Mouse (Mus musculus) hematopoietic stem cell, adult 5-6 weeks (primary cell): ENCODE data around the gene Kdm5a. TPM values are rescaled to one million over a fixed set of nuclear protein-coding genes. Genes with fewer than 3 reads are reported as not detected.

Experiments used
- ATAC-seq, 2 experiments: fragments of 125-278 bp in 1 of 2; replicated peaks in 1 of 2; 2 replicates each; pipeline ENCODE4 v1.8.0; 2016 to 2017; ENCODE audit warnings: inconsistent platforms in 2 of 2, mild to moderate bottlenecking in 2 of 2, moderate number of reproducible peaks in 2 of 2, low read depth in 1 of 2, moderate TSS enrichment in 1 of 2; ENCODE audit not compliant: low FRiP score in 2 of 2, poor library complexity in 2 of 2, severe bottlenecking in 2 of 2, insufficient read depth in 1 of 2, low TSS enrichment in 1 of 2
- total RNA-seq: library from RNA; stranded (forward); fragments of 172-1452, 232-1000 nt; gene quantifications from 2 replicates; pipeline ENCODE4 v1.2.3, GENCODE M21; 2017

The Kdm5a gene
- total RNA-seq, 1 experiment from 2014 or later, result 233 TPM

DNA sequence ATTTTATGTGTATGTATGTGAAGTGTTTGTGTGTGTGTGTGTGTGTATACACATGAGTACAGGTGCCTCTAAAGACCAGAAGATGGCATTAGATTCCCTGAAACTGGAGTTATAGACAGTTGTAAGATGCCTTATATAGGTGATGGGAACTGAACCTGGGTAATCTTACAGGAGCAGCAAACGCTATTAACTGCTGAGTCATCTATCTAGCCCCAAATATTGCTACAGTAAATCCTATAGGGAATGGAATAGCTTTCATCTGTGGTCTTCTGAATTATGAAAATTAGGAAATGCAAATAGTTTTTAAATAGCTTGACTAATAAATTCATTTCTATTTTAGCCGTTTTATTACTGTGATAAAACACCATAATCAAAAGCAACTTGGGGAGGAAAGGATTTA, 28.9 kb downstream of the Kdm5a start:
- ATAC-seq, result no peak

DNA sequence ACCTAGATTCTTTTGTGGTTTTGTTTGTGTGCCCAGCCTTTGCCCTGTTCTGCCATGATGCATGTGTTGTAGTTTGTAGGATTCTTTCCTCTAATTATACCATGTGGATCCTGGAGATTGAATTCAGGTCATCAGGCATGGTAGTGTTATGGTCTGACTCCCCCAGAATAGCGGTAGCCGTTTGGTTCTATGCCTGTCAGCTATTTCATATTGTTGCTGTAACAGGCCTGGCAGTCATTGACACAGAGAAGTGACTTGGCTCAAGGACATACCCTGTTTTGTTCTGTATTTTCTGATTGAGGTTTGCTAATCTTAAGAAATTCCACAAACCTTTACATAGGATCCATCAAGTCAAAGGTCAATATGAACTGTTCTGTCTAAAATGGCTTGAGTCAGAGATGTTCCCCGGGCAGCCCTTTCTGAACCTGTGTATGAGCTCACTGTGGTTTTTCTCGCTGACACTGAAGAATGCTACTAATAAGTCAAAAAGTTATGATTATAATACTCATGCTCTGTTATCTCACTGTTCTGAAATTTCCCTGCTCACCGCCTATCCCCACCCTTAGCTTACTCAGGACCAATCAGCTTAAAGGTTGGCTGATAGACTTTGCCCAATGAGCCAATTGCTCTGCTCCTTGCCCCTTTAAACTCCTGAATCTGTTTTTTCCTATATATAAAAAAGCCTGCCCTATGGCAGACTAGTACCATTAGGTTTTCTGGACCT, 31.9 kb downstream of the Kdm5a start:
- no peak for ATAC-seq

DNA sequence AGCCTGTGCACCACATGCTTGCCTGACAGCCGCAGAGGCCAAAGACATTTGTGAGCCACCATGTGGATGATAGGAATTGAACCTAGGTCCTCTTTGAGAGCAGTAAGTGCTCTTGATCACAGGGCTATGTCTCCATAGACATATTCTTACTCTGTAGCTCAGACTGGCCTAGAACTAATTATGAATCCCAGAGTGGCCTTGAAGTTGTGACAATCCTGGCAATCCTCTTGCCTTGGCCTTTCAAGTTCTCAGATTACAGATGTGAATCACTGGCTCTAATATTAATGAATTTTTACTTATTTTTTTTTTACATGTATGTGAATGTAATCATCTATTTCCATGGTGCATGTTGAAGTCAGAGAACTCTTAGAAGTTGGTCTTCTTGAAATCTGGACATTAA, 40.0 kb downstream of the Kdm5a start:
- no peak for ATAC-seq

DNA sequence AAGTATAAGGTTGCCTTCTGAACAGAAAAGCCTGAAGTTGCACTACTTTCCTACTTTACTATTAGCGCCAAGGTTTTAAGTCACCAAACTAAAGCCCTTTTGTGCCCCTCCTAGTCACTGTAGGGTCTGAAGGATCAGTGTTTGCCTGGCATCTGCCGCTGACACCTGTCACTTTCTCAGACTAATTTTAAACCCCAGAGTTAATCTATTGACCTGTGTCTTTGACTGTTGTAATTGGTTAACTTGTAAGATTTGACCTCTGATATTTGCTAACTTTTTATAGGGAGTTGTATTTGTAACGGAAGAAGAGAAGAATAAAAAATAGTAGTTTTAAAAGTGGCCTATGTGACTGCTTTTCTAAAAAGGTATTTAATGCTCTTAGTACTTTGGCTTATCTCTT, 74.2 kb downstream of the Kdm5a start:
- no peak for ATAC-seq

DNA sequence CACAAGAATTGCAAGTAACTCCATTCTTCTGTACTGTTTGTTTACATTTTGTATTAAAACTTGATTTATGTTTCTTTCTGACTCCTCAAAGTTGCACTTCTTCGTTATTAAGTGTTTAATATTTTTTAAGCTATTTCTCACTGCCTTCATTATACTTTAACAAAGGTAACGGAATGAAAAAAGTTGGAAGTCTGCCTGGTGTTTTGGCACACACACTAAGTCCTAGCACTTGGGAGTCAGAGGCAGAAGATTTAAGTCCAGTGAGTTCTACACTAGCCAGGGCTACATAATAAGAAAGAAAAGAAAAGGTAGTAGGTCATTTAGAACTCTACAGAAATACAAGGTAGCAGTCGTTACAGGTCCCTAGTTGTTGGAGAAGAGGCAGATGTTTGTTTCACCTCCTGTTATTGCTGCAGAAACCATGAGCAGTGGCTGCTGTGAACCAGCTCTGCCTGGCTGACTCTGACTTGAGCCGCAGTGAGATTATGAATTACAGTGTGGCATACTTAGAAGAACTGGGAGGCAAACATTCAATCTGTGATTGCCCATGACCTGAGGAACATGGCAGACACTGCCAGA, 78.3 kb downstream of the Kdm5a start:
- no peak for ATAC-seq

DNA sequence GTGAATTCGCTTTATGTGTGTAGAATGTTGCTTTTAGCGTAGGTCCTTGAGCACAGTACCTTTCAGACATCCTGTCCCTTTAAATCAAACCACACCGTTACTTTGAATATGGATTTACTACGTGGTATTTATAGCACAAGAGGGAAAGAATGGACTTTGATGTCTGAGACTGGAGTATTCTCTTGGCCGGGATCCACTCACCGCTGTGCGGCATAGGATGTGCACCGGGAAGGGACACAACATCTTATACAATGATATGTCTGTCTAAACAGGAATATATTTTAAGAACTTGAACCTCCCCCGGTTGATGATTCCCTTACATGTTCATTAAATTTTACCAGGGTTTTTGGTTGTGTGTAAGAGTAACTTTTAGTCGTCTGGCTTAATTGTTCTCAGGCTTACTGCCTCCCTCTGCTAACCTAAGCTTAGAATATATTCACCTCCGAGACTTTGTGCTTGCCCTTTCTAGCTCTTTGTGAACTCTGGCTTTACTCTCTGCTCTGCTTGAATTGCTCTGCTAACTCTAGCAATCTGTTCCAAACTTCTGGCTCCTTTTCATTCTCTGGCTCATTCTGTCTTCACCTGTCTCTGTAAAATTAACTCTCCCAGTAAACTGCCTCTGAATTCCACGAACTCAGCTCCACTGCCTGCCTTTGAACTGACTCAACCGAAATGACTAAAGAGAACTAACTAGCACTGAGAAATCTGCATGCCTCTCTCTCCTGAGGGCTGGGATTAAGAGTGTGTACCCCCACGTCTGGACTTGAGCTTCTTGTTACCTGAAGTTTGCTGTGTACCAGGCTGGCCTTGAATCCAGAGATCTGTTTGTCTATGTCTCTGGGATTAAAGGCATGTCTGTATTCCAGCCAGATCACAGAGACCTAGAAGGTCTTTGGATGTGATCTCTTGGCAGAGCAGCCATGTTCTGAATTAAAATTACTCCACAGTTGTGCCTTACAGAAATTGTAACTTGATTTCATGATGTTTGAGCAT, 79.7 kb downstream of the Kdm5a start:
- ATAC-seq, result no peak

DNA sequence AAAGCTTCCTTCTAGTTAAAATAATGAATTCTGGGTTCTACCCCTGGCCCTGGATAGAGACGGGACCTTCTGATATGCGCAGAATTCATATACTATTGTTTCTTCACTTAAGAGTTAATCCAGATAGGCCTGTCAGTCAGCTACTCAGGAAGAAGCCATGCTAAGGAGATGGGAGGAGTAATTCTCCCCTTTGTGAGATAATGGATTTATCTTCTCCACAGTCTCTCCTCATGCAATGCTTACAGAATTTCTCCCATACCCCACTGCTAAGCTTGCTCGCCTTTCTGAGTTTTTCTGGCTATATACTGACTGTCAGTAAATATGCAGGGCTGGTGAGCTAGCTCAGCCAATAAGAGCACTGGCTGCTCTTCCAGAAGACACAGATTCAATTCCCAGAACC, 86.3 kb downstream of the Kdm5a start:
- no peak for ATAC-seq

DNA sequence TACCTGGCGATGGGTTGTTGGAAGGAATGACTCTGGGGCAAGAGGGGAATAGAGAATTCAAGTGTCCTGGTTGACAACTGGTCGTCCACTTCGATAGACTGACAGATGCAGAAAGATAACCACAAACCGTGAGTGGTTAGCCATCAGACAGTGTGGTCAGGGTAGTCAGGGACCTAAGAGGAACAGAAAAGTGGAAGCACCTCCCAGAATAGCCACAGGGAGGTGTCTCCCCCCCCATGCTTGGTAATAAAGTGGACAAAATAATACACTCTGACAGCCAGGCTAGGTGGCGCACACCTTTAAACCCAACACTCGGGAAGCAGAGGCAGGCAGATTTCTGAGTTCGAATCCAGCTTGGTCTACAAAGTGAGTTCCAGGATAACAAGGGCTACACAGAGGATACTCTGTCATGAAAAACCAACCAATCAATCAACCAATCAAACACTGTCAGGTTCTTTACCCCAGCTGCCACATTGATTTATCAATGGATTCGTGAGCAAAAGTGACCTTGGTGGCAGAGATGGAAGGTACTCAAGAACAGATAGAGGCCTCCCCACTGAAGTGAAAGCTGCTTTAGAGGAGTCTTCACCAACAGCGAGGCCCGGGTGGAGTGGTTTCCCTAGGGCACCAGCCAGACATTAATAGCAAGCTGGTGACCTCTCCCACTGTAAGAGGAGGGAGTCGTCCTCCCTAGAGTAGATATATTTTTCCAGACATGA, 88.6 kb downstream of the Kdm5a start:
- ATAC-seq, result peak; percentile 54 to 75

DNA sequence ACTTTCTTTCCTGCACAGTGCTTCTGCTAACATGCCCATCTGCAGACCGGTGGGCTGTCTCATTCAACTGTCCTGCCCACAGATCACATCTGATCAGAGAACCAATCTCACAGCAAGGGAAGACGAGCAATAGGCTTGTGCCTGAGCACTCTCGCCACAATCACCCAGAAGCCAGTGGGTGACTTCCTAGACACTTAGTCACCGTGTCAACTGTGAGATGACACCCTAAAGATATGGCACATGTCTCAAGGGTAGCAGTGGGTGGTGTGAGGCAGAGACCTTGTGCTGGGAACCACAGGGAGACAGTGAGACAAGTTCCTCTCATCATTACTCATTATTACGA, 89.2 kb downstream of the Kdm5a start:
- peak; percentile 20 to 29; a peak in 1 of 4 replicates for ATAC-seq

DNA sequence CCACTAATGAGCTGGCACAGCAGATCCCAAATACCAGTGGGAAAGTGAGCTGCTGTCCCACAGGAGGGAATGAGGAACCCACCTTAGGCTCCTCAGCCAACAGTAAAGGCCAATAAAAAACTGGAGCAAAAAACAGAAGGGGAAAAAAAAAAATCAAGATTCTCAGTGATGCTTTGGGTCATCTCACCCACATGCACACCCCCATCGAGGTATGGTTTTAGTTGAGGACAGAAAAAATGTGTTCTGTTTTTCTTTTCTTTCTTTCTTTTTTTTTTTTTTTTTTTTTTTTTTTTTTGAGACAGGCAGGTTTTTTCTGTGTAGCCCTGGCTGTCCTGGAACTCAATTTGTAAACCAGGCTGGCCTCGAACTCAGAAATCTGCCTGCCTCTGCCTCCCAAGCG, 89.6 kb downstream of the Kdm5a start:
- no peak for ATAC-seq

DNA sequence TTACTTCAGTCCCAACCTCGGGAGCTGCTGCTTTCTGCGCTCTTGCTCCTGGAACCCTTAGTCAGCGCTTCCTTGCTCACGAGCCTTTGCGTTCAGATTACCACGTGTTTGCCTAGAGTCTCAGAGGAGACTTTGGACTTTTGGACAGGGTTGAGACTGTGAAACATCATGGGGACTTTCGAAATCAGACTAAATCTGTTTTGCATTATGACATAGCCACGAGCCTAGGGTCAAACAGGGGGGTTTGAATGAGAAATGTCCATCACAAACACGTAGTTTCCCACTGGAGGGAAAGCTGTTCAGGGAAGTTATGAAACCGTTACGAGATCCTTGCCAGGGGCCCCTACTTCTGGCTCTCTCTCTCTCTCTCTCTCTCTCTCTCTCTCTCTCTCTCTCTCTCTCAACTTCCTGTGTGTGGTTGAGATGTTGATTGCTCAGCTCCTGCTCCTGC, 90.7 kb downstream of the Kdm5a start:
- ATAC-seq, result peak; percentile 25 to 35; a peak in 2 of 4 replicates

DNA sequence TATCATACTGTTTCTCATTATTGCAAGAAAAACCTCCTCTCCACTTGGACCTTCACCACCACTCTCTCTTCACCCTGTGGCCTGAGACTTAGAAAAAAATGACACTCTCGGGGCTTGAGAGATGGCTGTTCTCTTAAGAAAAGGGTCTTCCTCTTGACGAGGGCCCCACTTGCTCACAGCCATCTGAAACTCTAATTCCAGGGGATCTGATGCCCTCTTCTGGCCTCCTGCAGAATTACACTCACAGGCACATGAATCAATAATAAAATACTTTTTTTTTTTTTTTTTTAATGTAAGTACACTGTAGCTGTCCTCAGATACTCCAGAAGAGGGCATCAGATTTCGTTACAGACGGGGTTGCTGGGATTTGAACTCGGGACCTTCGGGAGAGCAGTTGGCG, 93.2 kb downstream of the Kdm5a start:
- ATAC-seq, result no peak

DNA sequence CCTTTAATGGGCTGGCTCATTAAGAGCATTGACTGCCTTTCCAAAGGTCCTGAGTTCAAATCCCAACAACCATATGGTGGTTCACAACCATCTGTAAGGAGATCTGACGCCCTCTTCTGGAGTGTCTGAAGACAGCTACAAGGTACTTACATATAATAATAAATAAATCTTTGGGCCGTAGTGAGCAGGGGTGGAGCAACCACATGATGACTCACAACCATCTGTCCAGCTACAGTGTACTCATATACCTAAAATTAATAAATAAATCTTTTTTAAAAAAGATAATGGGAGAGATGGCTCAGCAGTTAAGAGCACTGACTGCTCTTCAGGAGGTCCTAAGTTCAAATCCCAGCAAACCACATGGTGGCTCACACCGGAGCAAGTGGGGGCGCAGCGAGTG, 93.8 kb downstream of the Kdm5a start:
- ATAC-seq, result no peak

DNA sequence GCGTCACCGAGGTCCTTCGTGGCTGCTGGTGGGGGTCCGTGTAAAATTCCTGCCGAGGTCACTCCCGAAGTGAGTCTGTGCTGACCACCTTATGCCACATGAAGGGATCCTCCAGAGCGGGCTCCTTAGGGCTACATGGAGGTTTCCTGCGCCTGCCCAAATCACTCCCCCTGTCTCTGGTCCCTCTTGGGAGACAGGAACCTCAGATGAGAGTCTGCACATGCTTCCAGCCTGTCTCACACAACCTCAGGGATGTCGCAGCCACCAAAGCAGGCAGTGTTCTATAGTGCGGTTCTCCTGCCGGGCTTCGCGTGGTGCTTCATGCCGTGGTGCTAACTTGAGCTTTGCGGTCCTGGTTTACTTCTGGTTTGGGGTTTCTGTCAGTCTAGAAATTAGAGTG, 97.3 kb downstream of the Kdm5a start:
- no peak for ATAC-seq

DNA sequence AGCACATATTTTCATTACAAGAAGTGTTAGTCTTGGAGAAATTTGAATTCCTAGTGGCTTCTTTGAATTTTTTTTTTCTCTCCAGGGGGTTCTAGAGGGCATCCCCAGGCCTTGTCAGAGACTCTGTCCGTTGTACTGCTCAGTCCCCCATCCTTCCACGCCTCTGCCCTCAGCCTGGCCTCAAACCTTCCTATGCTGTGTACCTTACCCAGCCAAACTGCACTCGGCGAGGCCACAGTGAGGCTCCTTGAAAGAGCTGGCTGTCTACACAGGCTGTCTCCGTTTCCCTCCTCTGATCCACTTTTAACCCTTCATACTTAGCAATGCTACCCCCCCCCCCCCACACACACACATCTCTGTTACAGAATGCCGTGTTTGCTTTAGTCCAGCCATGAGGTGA, 98.3 kb downstream of the Kdm5a start:
- no peak for ATAC-seq

DNA sequence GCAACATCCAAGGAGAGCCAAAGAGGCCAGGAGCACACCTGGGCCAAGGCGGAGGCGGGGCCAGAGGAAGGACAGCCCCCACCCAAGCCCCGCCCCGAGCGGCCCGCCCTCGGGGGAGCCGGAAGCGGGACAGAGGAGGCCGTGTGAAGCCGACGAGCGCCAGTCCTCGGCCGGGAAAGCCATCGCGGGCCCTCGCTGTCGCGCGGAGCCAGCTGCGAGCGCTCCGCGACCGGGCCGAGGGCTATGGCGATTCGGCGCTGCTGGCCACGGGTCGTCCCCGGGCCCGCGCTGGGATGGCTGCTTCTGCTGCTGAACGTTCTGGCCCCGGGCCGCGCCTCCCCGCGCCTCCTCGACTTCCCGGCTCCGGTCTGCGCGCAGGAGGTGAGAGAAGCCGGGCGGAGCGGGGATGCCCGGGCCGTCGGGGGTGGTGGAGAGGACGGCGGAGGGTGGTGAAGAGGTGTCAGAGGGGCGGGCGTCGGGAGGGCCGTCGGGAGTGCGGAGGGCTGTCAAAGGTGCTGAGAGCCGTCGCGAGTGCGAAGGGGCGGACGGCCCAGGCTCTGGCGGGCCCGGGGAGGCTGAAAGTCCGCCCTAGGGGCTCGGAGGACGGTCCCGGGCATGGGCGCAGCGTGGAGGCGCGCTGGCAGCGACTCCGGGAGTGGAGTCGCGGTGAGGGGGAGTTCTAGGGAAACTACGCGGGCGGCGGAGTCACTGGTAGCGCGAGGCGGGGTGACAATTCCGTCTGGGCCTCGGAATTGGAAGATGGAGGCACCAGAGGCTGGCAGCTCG, 99.4 kb downstream of the Kdm5a start, which contains the start of gene Il17ra:
TSS of gene Il17ra (plus strand) at position 162 of the 786 bp plus-strand sequence.
- ATAC-seq, result peak; percentile 30 to 49; a peak in 3 of 4 replicates

DNA sequence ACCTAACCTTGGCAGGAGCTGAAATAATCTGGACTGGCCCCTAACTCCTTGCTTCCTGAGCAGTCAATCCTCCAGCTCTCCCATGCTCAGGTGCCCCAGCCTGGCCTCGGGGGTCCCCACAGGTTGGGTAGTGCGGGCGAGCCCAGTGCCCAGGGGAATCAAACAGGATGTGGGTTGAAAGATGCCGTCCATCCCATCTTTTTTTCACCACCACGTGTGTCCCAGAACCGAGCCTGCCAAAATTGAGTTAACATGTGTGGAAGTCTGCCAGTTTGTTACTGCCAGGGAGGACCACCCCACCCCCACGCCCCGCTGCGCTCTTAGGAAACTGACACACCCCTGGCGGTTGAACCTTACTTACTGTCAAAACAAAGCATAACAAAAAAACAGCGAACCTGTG, 100.0 kb downstream of the Kdm5a start:
- no peak for ATAC-seq
